Mouse (Mus musculus) limb, embryonic 14.5 days (tissue): ENCODE data around the gene Slc38a5. TPM values are rescaled to one million over a fixed set of nuclear protein-coding genes. Genes with fewer than 3 reads are reported as not detected.

ENCODE experiments used
- ATAC-seq: fragments of 200-750 bp; cut with Nextera tagmentation; 2 replicates; pipeline ENCODE4 v1.8.0; 2017; ENCODE audit warnings: low read depth, moderate number of reproducible peaks, moderate TSS enrichment; ENCODE audit not compliant: low FRiP score
- DNase-seq: peaks from one replicate; pipeline ENCODE4 v3.0.0-alpha.2; 2015; ENCODE audit warnings: low spot score
- H3K27ac ChIP-seq: fragments of 300-500 bp; sonication (generic); replicated peaks from 2 replicates; pipeline ENCODE4 v1.5.1; 2014; ENCODE audit warnings: low read depth, mild to moderate bottlenecking, low read length, moderate library complexity, mixed read lengths
- H3K27me3 ChIP-seq: fragments of 300-500 bp; sonication (generic); 2 replicates; pipeline ENCODE4 v1.6.1; 2014; ENCODE audit warnings: low read length, mixed read lengths; ENCODE audit not compliant: control insufficient read depth, insufficient read depth
- H3K36me3 ChIP-seq: fragments of 300-500 bp; sonication (generic); 2 replicates; pipeline ENCODE4 v1.6.1; 2014; ENCODE audit warnings: mild to moderate bottlenecking, low read length, moderate library complexity, mixed read lengths; ENCODE audit not compliant: control insufficient read depth, insufficient read depth
- H3K4me1 ChIP-seq: fragments of 300-500 bp; sonication (generic); 2 replicates; pipeline ENCODE4 v1.6.1; 2014; ENCODE audit warnings: antibody characterized with exemption, low read length, mixed read lengths; ENCODE audit not compliant: control insufficient read depth, insufficient read depth
- H3K4me2 ChIP-seq: fragments of 300-500 bp; sonication (generic); replicated peaks from 2 replicates; pipeline ENCODE4 v1.6.1; 2014; ENCODE audit warnings: low read depth, mild to moderate bottlenecking, low read length, moderate library complexity; ENCODE audit not compliant: severe bottlenecking
- H3K4me3 ChIP-seq: fragments of 300-500 bp; sonication (generic); replicated peaks from 2 replicates; pipeline ENCODE4 v1.5.1; 2014; ENCODE audit warnings: low read length
- H3K9ac ChIP-seq: fragments of 300-500 bp; sonication (generic); 2 replicates; pipeline ENCODE4 v1.6.1; 2014; ENCODE audit warnings: mild to moderate bottlenecking, low read depth, low read length, moderate library complexity; ENCODE audit not compliant: severe bottlenecking
- H3K9me3 ChIP-seq: fragments of 300-500 bp; sonication (generic); 2 replicates; pipeline ENCODE4 v1.6.1; 2016; ENCODE audit warnings: low read length; ENCODE audit not compliant: control insufficient read depth
- POLR2A ChIP-seq: fragments of 200-500 bp; IDR thresholded peaks from 2 replicates; pipeline ENCODE4 v1.8.0; 2012; ENCODE audit warnings: inconsistent platforms, mild to moderate bottlenecking, moderate library complexity, borderline replicate concordance; ENCODE audit not compliant: insufficient read depth, insufficient read length; ENCODE audit errors: extremely low read depth
- WGBS: fragments of 180-500 bp; shearing (Covaris S2); extraction: QIAGEN DNeasy Blood & Tissue Kit; methylation state at CpG from one replicate; pipeline ENCODE4 v1.1.7; 2014; 5-methylcytosine and 5-hydroxymethylcytosine counted together
- polyA plus RNA-seq, 2 experiments: library from polyadenylated mRNA; depleted of rRNA in 1 of 2; stranded (reverse) in 1 of 2; unstranded in 1 of 2; fragments of >200 nt; fragmentation: Nextera tagmentation in 1 of 2; extraction: Ambion mirVana in 1 of 2; gene quantifications; 2 replicates each; pipeline versions ENCODE4 v1.2.1 to v1.2.3; 2012 to 2014

Slc38a5 gene
- polyA plus RNA-seq, 2 experiments = 0.67 to 0.80 TPM

DNA sequence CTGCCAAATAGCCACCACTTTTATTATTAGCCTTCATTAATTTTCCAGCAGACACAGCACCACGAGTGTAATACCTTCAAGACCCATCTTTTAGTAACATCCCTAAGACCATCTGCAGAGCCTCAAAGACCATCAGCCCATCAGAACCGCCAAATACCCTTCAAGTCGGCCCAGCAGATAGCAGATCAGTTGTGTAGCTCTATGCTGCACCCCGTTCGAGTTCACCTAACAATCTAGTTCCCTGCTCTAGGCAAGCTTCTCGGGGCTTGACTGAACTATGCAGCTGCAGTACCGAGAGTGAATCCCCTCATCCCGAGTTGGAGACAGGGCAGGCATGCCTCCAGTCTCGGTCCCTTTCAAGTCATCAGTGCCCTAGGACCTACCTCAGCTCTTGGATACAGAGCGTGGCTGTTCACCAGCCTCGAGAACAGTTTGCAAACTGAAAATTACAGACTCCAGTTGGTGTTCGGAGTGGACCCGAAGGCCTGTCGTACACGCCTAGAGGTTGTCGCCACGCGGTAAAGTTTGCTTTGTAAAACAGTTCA is 19.1 kb upstream of the Slc38a5 start:
- DNase-seq (no peak), ATAC-seq (peak; percentile 27; the same call in 1 of the 2 replicates)
- WGBS = 19% methylated on average over 18 of the region's 18 CpGs
- H3K36me3 ChIP-seq = no peaks in the 10 kb centered on the region
- H3K27me3 ChIP-seq = no peaks in the 10 kb centered on the region
- peak overlapping the region; percentile 49 for H3K4me3 ChIP-seq
- no peak overlapping the region for H3K27ac ChIP-seq
- no peaks in the 10 kb centered on the region for H3K9me3 ChIP-seq
- peak overlapping the region; percentile 56 for H3K4me2 ChIP-seq
- peak overlapping the region; percentile 62 for H3K9ac ChIP-seq
- no peak for TF ChIP-seq POLR2A
- no peaks in the 10 kb centered on the region for H3K4me1 ChIP-seq

- WGBS = 17% methylated on average over 45 of the region's 45 CpGs
- Histone ChIP-seq H3K4me3 (peak within 1 kb of the TSS; percentile 49), H3K9ac (peak within 1 kb of the TSS; percentile 62), H3K9me3 (no peaks in the 10 kb centered on the region), H3K27me3 (no peaks in the 10 kb centered on the region), H3K27ac (peak within 1 kb of the TSS; percentile 72), H3K4me1 (no peaks in the 10 kb centered on the region), H3K4me2 (peak within 1 kb of the TSS; percentile 56), H3K36me3 (no peaks in the 10 kb centered on the region)
- DNase-seq = peak; percentile 86
- peak; percentile 97 for ATAC-seq
- peak; percentile 49; the same call in 1 of the 2 replicates for TF ChIP-seq POLR2A
These were observed 18.3 kb upstream of the Slc38a5 start, which contains the start of gene Ftsj1 for GRCm38 (mm10) chrX:8252334-8253285. Gene Ftsj1 (minus strand): TSS chrX:8252406.

- no peaks in the 10 kb centered on the region for H3K27me3 ChIP-seq
- DNase-seq (no peak), ATAC-seq (no peak)
- no peaks in the 10 kb centered on the region for H3K4me1 ChIP-seq
- H3K36me3 ChIP-seq = no peaks in the 10 kb centered on the region
- H3K9me3 ChIP-seq = no peaks in the 10 kb centered on the region
- H3K27ac ChIP-seq = no peak overlapping the region
- no peak overlapping the region for H3K9ac ChIP-seq
- 91% methylated on average over 2 of the region's 2 CpGs for WGBS
- H3K4me3 ChIP-seq = no peak overlapping the region
- no peak overlapping the region for H3K4me2 ChIP-seq
- no peak for TF ChIP-seq POLR2A
These were observed 17.2 kb upstream of the Slc38a5 start for GRCm38 (mm10) chrX:8253711-8254110.

GRCm38 (mm10) chrX:8255807-8256206 is 15.1 kb upstream of the Slc38a5 start:
- H3K27me3 ChIP-seq = no peaks in the 10 kb centered on the region
- DNase-seq = no peak
- no peak for TF ChIP-seq POLR2A
- H3K4me3 ChIP-seq = no peak overlapping the region
- no peak overlapping the region for H3K9ac ChIP-seq
- H3K4me1 ChIP-seq = no peaks in the 10 kb centered on the region
- H3K4me2 ChIP-seq = no peak overlapping the region
- WGBS = 47% methylated on average over 3 of the region's 6 CpGs
- no peak overlapping the region for H3K27ac ChIP-seq
- H3K9me3 ChIP-seq = no peaks in the 10 kb centered on the region
- H3K36me3 ChIP-seq = no peaks in the 10 kb centered on the region
- no peak for ATAC-seq

- H3K4me1 ChIP-seq = no peaks in the 10 kb centered on the region
- H3K9ac ChIP-seq = no peak overlapping the region
- H3K4me2 ChIP-seq = no peak overlapping the region
- H3K27ac ChIP-seq = no peak overlapping the region
- no peaks in the 10 kb centered on the region for H3K27me3 ChIP-seq
- no peaks in the 10 kb centered on the region for H3K36me3 ChIP-seq
- H3K4me3 ChIP-seq = no peak overlapping the region
- 71% methylated on average over 12 of the region's 12 CpGs for WGBS
- no peaks in the 10 kb centered on the region for H3K9me3 ChIP-seq
- TF ChIP-seq POLR2A = no peak
- DNase-seq (no peak), ATAC-seq (no peak)
These were observed 11.5 kb upstream of the Slc38a5 start for GRCm38 (mm10) chrX:8259478-8259877.
